Mouse (Mus musculus) kidney, postnatal 4 days (tissue): ENCODE measurements around the gene Trim40.
A peak's percentile ranks its signal among the peaks of the same experiment; 100 is the strongest.

Source experiments
- DNase-seq, 2 experiments: peaks; one replicate each; pipeline ENCODE4 v3.0.0; 2021; ENCODE audit warnings: mixed read lengths in 2 of 2

The Trim40 gene

GRCm38 (mm10) chr17:36890073-36890903 lies at the start of gene Trim40:
Trim40 (minus strand) TSS chr17:36890123.
- DNase-seq: no peak

- DNase-seq: no peak
Measured at GRCm38 (mm10) chr17:36938056-36938455, 48.1 kb upstream of the Trim40 start.

GRCm38 (mm10) chr17:36931806-36932205 lies 41.9 kb upstream of the Trim40 start:
- peak; percentile 36 to 58 for DNase-seq

GRCm38 (mm10) chr17:36931130-36931529 lies 41.2 kb upstream of the Trim40 start:
- DNase-seq: no peak

GRCm38 (mm10) chr17:36930233-36930632 lies 40.3 kb upstream of the Trim40 start:
- no peak for DNase-seq

GRCm38 (mm10) chr17:36929236-36929932 lies 39.5 kb upstream of the Trim40 start:
- no peak for DNase-seq

- DNase-seq: no peak
Measured at GRCm38 (mm10) chr17:36927496-36928120, 37.7 kb upstream of the Trim40 start.

- DNase-seq: no peak
Measured at GRCm38 (mm10) chr17:36923491-36923890, 33.6 kb upstream of the Trim40 start.

GRCm38 (mm10) chr17:36922715-36923114 lies 32.8 kb upstream of the Trim40 start:
- no peak for DNase-seq

- peak; percentile 10 to 24 for DNase-seq
Measured at GRCm38 (mm10) chr17:36920239-36920638, 30.3 kb upstream of the Trim40 start.

GRCm38 (mm10) chr17:36915076-36915475 lies 25.2 kb upstream of the Trim40 start:
- peak; percentile 83 for DNase-seq

- DNase-seq: peak; percentile 87 to 89
Measured at GRCm38 (mm10) chr17:36914108-36914507, 24.2 kb upstream of the Trim40 start.

- no peak for DNase-seq
Measured at GRCm38 (mm10) chr17:36912031-36912430, 22.1 kb upstream of the Trim40 start.

- DNase-seq: no peak
Measured at GRCm38 (mm10) chr17:36909802-36910201, 19.9 kb upstream of the Trim40 start.

GRCm38 (mm10) chr17:36908235-36908634 lies 18.3 kb upstream of the Trim40 start:
- peak; percentile 11 to 37 for DNase-seq

- DNase-seq: no peak
Measured at GRCm38 (mm10) chr17:36903651-36904050, 13.7 kb upstream of the Trim40 start.

GRCm38 (mm10) chr17:36900691-36901090 lies 10.8 kb upstream of the Trim40 start:
- DNase-seq: no peak

- no peak for DNase-seq
Measured at GRCm38 (mm10) chr17:36900001-36900400, 10.1 kb upstream of the Trim40 start.

- no peak for DNase-seq
Measured at GRCm38 (mm10) chr17:36899376-36899775, 9.5 kb upstream of the Trim40 start.

GRCm38 (mm10) chr17:36897552-36898205 lies 7.8 kb upstream of the Trim40 start, which contains the start of gene Trim31:
Trim31 (plus strand) TSS chr17:36898118.
- DNase-seq: no peak

GRCm38 (mm10) chr17:36897065-36897464 lies 7.1 kb upstream of the Trim40 start:
- DNase-seq: no peak

GRCm38 (mm10) chr17:36896583-36896982 lies 6.7 kb upstream of the Trim40 start:
- DNase-seq: peak; percentile 40 to 62

- DNase-seq: no peak
Measured at GRCm38 (mm10) chr17:36893387-36893786, 3.5 kb upstream of the Trim40 start.
